Mouse (Mus musculus) olfactory bulb, adult 2 months (tissue): ENCODE measurements around the gene Tbc1d17. TPM values are rescaled to one million over a fixed set of nuclear protein-coding genes. Genes with fewer than 3 reads are reported as not detected.

Source experiments
- H3K27ac ChIP-seq: fragments of 200-500 bp; 2 replicates; pipeline ENCODE4 v1.5.1; 2012; ENCODE audit warnings: low read depth, low read length; ENCODE audit not compliant: insufficient read depth
- H3K4me1 ChIP-seq: fragments of 200-500 bp; 2 replicates; pipeline ENCODE4 v1.6.1; 2012; ENCODE audit warnings: low read length; ENCODE audit not compliant: control insufficient read depth, insufficient read depth
- H3K4me3 ChIP-seq: fragments of 200-500 bp; 2 replicates; pipeline ENCODE4 v1.5.1; 2012; ENCODE audit warnings: mild to moderate bottlenecking, low read depth, low read length, moderate library complexity; ENCODE audit not compliant: insufficient read depth
- CTCF ChIP-seq: fragments of 200-500 bp; IDR thresholded peaks from 2 replicates; pipeline ENCODE4 v1.5.1; 2012; ENCODE audit warnings: low read depth, mild to moderate bottlenecking, low read length, moderate library complexity; ENCODE audit not compliant: insufficient read depth
- POLR2A ChIP-seq: fragments of 200-500 bp; IDR thresholded peaks from 2 replicates; pipeline ENCODE4 v1.6.1; 2012; ENCODE audit warnings: mild to moderate bottlenecking, low read depth, low read length, moderate library complexity; ENCODE audit not compliant: insufficient read depth
- WGBS: fragments of 180-500 bp; shearing (Covaris S2); methylation state at CpG from one replicate; pipeline ENCODE4 v1.1.7; 2018; 5-methylcytosine and 5-hydroxymethylcytosine counted together
- polyA plus RNA-seq: library from polyadenylated mRNA; stranded (reverse); fragments of >200 nt; gene quantifications from 2 replicates; pipeline ENCODE4 v1.2.4, GENCODE M21; 2012; ENCODE audit warnings: low replicate concordance; ENCODE audit not compliant: missing spikeins, insufficient read depth, insufficient read length

Gene Tbc1d17
- not detected in 2 replicates for polyA plus RNA-seq

- TF ChIP-seq CTCF (peak; percentile 4; the same call in 1 of the 2 replicates), POLR2A (peak; percentile 45)
- 0% methylated on average over 54 of the region's 54 CpGs for WGBS
Measured at GRCm38 (mm10) chr7:44848561-44849415, at the start of gene Tbc1d17, which contains the start of gene Akt1s1. Gene Tbc1d17 (minus strand): TSS chr7:44849079. Gene Akt1s1 (plus strand): TSS chr7:44848991.

GRCm38 (mm10) chr7:44898607-44899006 is 49.7 kb upstream of the Tbc1d17 start:
- 38% methylated on average over 19 of the region's 19 CpGs for WGBS
- peaks cover 32% of the 10 kb centered on the region for H3K4me1 ChIP-seq
- H3K4me3 ChIP-seq = no peak overlapping the region
- no peak for TF ChIP-seq CTCF
- no peak for TF ChIP-seq POLR2A
- H3K27ac ChIP-seq = no peak overlapping the region

More at GRCm38 (mm10) chr7:44848561-44849415, at the start of gene Tbc1d17, which contains the start of gene Akt1s1:
- Histone ChIP-seq H3K4me3 (peak within 1 kb of the TSS; percentile 90), H3K4me1 (peaks cover 30% of the 10 kb centered on the region), H3K27ac (peak within 1 kb of the TSS; percentile 99)

- TF ChIP-seq CTCF = no peak
- no peak for TF ChIP-seq POLR2A
- H3K4me1 ChIP-seq = peaks cover 35% of the 10 kb centered on the region
- peak overlapping the region; percentile 76 for H3K4me3 ChIP-seq
- WGBS = 12% methylated on average over 10 of the region's 10 CpGs
- H3K27ac ChIP-seq = peak overlapping the region; percentile 39
Measured at GRCm38 (mm10) chr7:44896499-44896898, 47.6 kb upstream of the Tbc1d17 start.

- under 1% methylated on average over 34 of the region's 34 CpGs for WGBS
- H3K4me1 ChIP-seq = peaks cover 35% of the 10 kb centered on the region
- H3K27ac ChIP-seq = peak within 1 kb of the TSS; percentile 98
- H3K4me3 ChIP-seq = peak within 1 kb of the TSS; percentile 76
- TF ChIP-seq CTCF (peak; percentile 60), POLR2A (no peak; the same call in 1 of the 2 replicates)
Measured at GRCm38 (mm10) chr7:44895593-44896434, 46.9 kb upstream of the Tbc1d17 start, which contains the start of gene Fuz. Gene Fuz (plus strand): TSS chr7:44896079.

- WGBS = 13% methylated on average over 7 of the region's 7 CpGs
- Histone ChIP-seq H3K4me1 (peaks cover 40% of the 10 kb centered on the region), H3K4me3 (peak overlapping the region; percentile 15; the same call in 1 of the 2 replicates), H3K27ac (peak overlapping the region; percentile 98)
- TF ChIP-seq CTCF (no peak), POLR2A (no peak)
Measured at GRCm38 (mm10) chr7:44895206-44895592, 46.3 kb upstream of the Tbc1d17 start.

- TF ChIP-seq POLR2A (no peak), CTCF (no peak)
- WGBS = 90% methylated on average over 3 of the region's 3 CpGs
- Histone ChIP-seq H3K4me3 (no peak overlapping the region), H3K27ac (no peak overlapping the region), H3K4me1 (peaks cover 46% of the 10 kb centered on the region)
Measured at GRCm38 (mm10) chr7:44894175-44894574, 45.3 kb upstream of the Tbc1d17 start.

GRCm38 (mm10) chr7:44893197-44893596 is 44.3 kb upstream of the Tbc1d17 start:
- WGBS = 3% methylated on average over 8 of the region's 8 CpGs
- Histone ChIP-seq H3K4me3 (no peak overlapping the region), H3K4me1 (peaks cover 46% of the 10 kb centered on the region), H3K27ac (peak overlapping the region; percentile 72)
- TF ChIP-seq POLR2A = no peak
- TF ChIP-seq CTCF = no peak

GRCm38 (mm10) chr7:44892276-44892921 is 43.5 kb upstream of the Tbc1d17 start, which contains the start of gene Med25:
Gene Med25 (minus strand): TSS chr7:44892712.
- H3K27ac ChIP-seq = peak within 1 kb of the TSS; percentile 96
- peak; percentile 83 for TF ChIP-seq POLR2A
- TF ChIP-seq CTCF = no peak
- peak within 1 kb of the TSS; percentile 73 for H3K4me3 ChIP-seq
- H3K4me1 ChIP-seq = peaks cover 44% of the 10 kb centered on the region
- under 1% methylated on average over 56 of the region's 56 CpGs for WGBS
